Mouse (Mus musculus): ENCODE measurements around the gene Mllt3.

Mllt3 gene

DNA sequence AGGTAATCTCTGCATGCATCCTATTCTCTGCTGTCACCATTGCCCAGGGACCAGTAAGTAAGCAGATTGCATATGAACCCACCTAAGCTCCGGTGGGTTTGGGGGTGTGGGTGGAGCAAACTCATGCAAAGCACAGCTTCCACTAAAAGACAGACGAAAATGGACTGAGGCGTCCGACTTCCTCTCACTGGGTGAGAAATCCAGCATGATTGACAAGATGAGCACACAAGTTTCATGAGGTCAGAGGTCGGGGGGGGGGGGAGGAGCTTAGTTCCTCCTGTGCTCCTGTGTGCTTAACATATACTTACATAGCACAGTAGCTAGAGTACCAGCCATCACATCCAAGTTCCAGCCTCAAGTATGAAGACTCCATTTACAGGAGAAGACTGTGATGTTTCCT is 206.8 kb downstream of the Mllt3 start:
- DNase-seq (ENCODE audit: low spot score in 2 of 2), result no peak

GRCm38 (mm10) chr4:87823623-87824022 is 209.5 kb downstream of the Mllt3 start:
- no peak for DNase-seq (ENCODE audit: low spot score in 2 of 2)

DNA sequence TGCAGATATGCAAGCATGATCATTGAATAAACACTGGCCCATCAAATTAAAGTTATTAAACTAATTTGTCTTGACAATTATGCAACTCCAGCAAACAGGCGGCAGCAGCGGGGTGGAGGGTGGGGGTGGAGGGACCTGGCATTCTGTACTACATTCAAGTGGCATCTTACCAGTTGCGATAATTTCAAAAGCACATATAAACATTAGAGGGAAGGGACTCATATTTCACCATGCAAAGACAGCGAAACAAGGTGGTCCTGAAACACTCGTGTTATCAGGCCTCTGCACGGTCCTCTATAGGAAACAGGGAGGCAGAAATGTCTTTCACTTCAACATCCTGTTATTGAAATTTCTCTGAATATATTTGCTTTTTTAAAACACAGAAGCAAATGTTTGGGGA is 210.0 kb downstream of the Mllt3 start:
- DNase-seq (ENCODE audit: low spot score in 2 of 2), result no peak

DNA sequence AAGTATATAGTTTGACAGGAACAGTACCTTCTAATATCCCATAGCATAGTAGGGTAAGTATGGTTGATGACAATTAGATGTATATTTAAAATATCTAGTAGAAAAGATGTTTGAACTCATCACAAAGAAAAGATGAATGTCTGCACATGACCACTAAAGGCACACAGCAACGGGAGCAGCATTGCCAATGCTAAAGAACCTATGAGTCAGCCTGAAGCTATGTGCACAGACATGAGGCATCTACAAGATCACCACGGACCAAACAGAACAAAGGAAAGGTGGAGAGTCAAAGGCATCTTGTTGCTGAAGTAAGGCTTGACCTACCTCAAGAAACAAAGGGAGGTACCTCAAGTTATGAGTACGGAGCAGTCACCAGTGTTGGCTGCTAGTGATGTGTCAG is 212.3 kb downstream of the Mllt3 start:
- DNase-seq (ENCODE audit: low spot score in 2 of 2), result no peak

- no peak for DNase-seq (ENCODE audit: low spot score in 2 of 2)
Observed at GRCm38 (mm10) chr4:87819182-87819581, 214.0 kb downstream of the Mllt3 start.

DNA sequence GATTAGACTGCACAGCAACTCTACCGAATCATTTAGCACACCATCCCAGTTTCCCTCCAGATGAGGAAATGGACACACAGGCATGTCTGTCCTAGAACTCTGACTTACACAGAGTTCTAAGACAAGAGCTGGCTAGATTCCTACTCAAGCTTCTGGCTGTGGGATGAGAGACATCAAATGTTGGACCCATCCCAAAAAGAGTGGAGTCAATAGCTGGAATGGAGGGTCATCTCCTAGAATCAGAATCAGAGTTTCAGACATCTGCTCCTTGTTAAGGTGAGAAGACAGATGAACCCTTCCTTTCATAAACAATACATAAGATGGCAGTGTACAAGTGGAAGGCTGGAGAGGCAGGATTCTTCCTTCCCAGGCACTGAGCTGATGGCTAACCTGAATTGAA is 214.9 kb downstream of the Mllt3 start:
- DNase-seq (ENCODE audit: low spot score in 2 of 2), result no peak

DNA sequence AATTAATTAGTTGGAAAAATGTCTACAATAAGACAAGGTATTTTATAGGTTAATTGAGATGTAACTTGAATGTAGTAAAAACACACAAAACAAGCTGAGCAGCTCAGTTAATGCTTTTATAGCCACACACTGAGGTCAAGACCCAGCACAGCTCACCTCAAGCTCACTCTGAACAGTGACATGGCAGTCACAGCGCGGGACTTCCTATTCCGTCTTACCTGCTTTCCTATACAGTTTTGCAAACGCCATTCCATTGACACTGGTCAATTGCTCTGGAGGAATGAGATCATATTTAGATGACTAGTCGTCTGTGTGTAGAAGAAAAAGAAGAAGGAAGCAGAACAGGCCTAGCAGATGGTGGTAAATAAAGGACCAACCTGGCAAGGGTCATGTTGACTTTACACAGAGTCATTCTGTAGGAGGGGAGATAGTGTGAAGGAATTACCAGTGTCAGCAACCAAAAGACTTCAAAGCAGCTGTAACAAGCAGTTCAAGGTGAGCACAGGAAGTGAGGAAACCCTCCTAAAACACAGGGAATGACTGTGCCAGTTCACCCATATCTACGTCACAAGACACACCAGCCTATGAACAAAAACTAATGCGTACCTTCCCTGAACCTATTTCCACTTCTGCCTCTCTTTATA is 217.6 kb downstream of the Mllt3 start:
- no peak for DNase-seq (ENCODE audit: low spot score in 2 of 2)

DNA sequence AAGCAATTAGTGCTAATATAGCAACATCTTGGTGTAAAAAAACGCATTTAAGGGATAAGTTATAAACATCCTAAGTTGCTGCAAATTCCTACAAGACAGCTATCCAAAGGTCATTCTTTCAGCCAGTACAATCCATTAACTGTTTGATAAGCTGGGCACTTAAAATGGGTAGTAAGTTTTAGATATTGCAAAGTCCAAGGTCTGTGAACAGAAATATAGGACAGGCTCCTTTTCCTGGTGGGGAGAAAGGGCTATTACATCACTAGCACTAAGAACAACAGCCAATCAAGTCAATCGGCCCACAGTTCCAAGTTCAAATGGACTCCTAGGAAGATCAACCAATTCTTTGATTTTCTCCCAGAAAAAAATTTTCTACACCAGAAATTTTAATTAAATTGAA is 221.3 kb downstream of the Mllt3 start:
- no peak for DNase-seq (ENCODE audit: low spot score in 2 of 2)

- DNase-seq (ENCODE audit: low spot score in 2 of 2), result no peak
Observed at GRCm38 (mm10) chr4:87806196-87806987, 226.8 kb downstream of the Mllt3 start.

DNA sequence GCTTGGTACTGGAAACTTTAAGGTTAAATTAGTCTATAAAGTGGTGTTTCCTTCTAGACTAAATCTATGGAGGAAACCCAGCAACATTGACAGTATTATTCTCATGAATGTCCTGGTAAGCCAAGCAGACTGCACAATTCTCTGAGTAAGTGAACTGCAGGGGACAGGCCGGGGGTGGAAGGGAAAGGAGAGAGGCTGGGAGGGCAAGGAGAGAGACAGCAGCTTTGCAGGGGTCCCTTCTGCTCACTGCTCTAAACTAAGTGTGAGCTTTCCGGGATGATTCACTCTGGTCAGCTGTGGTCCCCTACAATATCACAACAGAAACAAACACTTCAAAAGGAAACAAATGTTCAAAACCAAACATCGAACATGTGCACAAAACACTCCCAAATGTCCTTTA is 228.6 kb downstream of the Mllt3 start:
- no peak for DNase-seq (ENCODE audit: low spot score in 2 of 2)

DNA sequence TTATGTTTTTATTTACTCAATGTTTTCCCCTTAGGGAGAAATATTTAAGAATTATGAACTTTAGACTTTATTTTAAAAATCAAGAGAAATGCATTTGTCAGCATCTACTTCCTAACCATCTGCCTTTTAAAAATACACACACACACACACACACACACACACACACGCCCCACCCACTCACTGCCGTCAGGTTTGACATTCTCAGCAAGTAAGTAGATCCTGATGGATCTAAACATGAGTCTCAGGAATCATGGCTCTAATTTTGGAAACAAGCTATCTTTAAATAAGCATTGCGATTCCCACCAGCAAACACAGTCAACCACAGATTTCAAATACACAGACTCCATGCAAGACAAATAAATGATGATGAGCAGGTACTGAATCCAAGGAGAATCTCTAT is 229.9 kb downstream of the Mllt3 start:
- DNase-seq (ENCODE audit: low spot score in 2 of 2), result no peak

- no peak for DNase-seq (ENCODE audit: low spot score in 2 of 2)
Observed at GRCm38 (mm10) chr4:87802140-87802539, 231.0 kb downstream of the Mllt3 start.

DNA sequence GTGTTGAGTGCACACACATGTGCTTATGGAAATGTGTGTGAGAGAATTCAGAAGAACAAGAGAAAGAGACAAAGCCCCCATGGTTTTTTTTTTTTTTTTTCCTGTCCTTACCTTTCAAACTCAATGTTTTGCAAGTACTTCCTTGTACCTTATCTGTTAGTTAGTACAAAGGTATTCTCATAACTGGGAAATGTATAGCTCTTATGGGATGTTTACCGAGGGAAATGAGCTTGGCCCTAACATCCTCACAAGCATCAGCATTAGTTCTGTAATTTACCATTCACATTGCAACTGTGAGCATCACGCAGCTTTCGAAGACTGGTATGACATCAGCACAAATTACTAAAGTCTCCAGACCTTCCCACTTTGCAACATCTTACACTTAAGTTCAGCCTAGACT is 231.8 kb downstream of the Mllt3 start:
- no peak for DNase-seq (ENCODE audit: low spot score in 2 of 2)

DNA sequence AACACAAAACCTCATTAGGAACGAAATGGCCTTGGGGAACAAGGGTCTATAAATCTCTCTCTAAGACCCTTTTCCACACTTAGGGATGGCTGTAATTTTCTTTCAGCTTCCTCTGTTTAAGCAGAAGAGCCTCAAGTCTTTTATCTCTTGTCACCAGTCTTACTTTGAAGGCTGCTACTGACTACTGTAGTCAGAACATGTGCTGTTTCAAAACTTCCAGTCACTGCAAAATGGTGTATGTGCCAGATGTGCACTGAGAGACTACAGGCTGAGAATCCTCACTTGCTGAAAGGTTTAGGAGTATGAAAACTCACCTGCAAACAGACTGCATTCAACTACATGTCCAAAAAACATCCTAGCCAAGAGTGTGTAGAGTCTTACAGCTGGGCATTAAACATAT is 232.9 kb downstream of the Mllt3 start:
- DNase-seq (ENCODE audit: low spot score in 2 of 2), result no peak

DNA sequence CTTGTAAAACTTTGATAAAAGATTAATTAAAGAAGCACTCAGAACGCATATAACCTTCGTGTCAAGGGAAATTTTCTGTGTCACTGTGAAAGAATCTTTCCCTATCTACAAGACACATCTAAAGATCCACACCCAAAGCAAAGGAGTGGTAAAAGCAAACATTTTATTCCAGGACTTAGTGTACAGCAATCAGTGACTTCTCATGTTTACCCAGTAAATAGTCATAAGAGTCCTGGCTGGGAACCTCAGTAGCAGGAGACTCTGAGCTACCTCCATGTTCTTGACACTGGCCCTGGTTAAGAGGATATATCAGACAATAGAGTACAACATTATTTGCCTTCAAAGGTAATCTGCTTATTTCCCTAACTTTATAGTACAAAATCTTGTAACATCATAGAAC is 233.7 kb downstream of the Mllt3 start:
- DNase-seq (ENCODE audit: low spot score in 2 of 2), result no peak

DNA sequence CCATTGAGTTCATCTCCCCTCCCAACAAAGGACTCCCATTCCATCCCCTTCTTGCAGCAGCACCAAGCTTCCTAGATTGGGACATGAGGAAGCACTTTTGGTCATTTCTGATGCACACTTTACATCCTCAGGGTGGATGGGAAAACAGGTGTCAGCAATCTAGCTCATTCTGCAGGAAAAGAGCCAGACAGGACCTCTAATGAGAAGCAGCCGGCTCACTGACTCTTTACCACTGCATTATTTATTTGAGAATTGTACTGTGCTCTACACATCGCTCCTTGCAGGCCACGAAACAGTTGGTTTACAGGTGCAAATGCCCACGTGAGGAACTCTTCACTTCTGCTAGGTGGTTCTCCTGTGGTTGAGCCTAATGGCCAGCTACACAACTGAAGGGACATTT is 237.9 kb downstream of the Mllt3 start:
- DNase-seq (ENCODE audit: low spot score in 2 of 2), result no peak

- no peak for DNase-seq (ENCODE audit: low spot score in 2 of 2)
Observed at GRCm38 (mm10) chr4:87794216-87794615, 238.9 kb downstream of the Mllt3 start.

DNA sequence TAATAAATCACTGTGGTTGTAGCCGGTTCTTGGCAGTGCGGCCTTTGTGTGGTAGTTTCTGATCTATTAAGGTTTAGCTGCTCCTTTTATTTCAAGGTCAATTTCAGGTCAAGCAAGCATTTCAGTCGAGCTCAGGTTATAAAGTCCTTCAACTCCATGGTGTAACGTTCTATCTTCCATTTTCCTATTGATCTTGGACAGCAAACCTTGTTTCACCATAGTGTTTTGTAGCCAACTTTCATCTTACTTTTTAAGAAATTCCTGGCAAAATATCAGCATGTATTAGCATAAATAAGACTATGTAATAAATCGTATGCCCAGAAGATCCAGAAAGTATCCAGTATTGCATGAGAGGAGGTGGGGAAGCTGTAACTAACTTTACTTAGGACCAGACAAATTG is 240.7 kb downstream of the Mllt3 start:
- no peak for DNase-seq (ENCODE audit: low spot score in 2 of 2)

DNA sequence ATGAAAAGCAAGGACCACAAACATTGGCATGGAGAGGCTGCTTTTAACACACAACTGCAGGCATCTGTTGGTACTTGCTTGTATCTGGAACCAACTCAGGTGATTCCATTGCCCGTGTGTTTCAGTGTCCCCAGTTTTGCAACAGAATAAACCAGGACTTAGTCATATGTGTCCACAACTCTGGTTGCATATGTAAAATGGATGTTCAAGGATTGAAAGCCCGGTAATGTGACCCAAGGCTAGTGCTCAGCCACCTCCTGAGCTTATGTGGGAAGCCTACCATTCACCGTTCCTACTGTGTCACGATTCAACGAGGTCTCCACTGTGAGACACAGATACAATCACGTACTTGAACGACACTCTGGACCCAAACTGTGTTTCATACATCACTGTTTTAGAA is 243.7 kb downstream of the Mllt3 start:
- no peak for DNase-seq (ENCODE audit: low spot score in 2 of 2)

- DNase-seq (ENCODE audit: low spot score in 2 of 2), result peak in 1 of 2 experiments; percentile 22
Observed at GRCm38 (mm10) chr4:87788691-87789090, 244.5 kb downstream of the Mllt3 start.

DNA sequence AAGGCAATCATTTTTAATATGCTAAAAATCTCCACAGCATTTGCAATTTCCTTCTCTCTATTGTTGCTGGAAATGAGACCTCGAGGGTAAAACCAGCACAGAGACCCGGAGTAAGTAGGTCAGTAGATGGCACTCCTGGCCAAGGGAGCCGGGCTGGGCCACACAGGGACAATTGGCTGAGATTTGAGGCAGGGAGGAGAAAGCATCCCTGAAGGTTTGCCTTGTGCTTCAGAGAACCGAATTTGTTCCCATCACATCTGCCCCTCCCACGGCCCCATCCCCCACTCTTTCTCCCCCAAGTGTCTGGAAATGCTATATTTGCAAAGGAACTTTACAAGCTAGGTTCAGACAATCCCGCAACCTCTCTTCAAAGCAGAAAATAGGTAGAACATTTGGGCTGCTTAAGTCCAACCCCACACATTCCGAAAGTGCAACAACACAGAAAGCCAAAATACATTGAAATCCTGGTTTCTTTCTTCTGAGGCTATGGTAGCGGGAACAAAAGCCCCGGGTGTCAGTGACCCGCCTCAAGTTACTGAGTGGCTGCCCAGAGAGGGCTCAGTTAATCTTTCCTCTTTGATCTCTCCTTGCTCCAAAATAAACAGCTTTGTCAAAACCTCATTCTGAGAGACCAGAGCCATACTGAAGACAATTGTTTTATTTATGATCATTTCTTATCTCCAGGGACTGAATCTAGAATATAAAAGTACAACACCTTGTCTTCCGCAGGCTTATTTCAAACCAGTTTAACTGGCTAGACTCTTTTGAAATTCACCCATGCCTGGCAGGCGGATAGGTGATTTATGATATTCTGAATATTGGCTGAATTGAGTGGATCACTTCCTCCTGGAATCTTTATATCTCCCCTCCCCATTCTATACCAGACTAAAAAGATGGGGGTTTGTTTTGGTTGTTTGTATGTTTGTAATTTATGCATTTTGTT is 247.8 kb downstream of the Mllt3 start:
- DNase-seq (ENCODE audit: low spot score in 2 of 2), result peak in 1 of 2 experiments; percentile 31

GRCm38 (mm10) chr4:87783809-87784208 is 249.4 kb downstream of the Mllt3 start:
- DNase-seq (ENCODE audit: low spot score in 2 of 2), result no peak
